Mouse (Mus musculus): ENCODE measurements at regions not wholly inside any gene's neighbourhood (a gene's known extent, or its start where the extent isn't known, plus 50 kb on each side); places are given as distances from the start of the nearest gene placed in this dataset.

GRCm38 (mm10) chr14:66579904-66580492 is 571.0 kb upstream of the Gulo start:
- TF ChIP-seq CTCF (IDR thresholded peaks at IDR 0.05) (no peak), EP300 (IDR thresholded peaks at IDR 0.05) (no peak)
